Mouse (Mus musculus): ENCODE measurements around the gene Plcb4.
A peak's percentile ranks its signal among the peaks of the same experiment; 100 is the strongest.

Plcb4 gene

DNA sequence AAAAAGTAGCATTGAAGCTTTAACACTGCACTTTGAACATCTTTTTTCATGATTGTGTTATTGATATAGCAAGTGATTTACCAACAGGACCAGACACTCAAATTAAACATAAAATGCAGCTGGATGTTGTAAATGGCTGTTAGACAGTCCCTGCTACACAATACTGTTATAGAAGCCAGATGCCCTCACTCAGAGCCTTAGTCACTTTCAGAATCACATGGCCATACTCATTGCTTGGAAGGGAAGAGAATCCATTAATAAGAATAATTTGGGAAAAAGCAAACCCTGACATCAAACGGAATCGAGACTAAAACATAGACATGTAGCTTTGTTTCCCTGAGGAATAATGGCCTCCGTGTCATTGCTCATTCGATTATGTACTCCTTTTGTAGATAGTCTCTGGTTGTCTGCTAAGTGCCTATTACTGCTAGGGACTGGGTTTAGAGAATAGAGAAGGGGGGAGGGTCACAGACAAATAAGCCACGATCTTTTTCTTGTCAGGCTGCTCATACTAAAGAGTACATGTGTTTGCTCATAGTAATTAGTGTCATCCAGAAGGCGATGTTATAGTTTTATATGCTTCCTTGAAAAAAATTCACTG lies 197.2 kb downstream of the Plcb4 start:
- DNase-seq (ENCODE audit: low spot score): peak; percentile 84

DNA sequence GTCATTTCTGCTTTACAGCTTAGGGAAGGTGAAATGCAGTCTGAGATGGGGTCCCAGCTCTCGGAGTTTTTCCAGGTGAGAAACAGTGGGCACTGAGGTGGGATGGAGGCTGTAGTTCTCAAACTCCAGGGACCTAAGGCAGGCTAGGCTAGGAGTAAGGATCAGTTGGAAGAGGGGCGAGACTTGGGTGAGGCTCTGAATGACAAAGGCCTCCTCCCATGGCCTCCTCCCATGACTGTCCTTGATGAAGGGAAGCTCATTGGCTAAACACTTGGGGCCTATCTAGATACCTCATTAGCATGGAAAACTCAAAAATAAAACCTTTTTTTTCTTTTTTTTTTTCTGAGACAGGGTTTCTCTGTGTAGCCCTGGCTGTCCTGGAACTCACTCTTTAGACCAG lies 198.0 kb downstream of the Plcb4 start:
- no peak for DNase-seq (ENCODE audit: low spot score)

DNA sequence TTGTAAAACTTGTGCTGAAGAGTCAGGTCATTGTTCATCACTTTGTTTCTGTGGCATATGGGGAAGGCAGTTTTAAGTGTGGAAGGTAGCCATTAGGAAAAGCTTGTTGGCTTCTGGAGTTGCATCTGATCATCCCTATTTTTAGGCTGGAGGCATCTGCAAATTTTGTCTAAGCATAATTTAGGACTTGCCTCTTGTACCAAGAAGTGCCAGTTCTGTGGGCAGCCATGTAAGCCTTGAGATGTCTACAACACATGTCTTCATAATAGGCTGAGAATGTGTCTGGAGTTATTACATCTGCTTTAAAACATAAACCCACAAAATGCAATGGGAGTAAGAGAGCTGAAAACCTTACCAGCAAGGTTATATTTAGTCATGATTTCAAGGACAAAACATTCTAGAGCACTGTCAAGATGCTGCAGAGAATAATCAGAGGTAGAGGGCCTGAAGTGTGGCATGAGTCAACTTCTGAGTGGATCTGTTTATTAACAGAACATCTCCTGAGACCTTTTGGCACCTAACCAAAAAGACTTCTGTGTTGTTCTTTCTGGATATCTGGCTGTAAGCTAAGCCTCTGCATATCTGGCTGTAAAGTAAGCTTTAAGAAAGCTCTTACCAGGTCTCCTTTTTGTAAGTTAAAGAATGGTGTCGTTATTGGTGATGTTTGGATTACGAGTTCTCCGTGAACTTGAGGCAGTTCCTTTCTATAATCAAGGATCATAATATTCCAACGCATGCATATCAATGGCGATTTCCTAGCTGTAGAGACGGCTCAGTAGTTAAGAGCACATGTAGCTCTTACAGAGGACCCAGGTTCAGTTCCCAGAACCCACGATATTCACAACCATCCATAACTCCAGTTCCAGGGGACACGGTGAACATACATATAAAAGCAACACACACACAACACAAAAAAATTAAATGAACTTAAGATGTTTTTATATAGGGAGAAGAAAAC lies 203.0 kb downstream of the Plcb4 start:
- peak; percentile 88 for DNase-seq (ENCODE audit: low spot score)

DNA sequence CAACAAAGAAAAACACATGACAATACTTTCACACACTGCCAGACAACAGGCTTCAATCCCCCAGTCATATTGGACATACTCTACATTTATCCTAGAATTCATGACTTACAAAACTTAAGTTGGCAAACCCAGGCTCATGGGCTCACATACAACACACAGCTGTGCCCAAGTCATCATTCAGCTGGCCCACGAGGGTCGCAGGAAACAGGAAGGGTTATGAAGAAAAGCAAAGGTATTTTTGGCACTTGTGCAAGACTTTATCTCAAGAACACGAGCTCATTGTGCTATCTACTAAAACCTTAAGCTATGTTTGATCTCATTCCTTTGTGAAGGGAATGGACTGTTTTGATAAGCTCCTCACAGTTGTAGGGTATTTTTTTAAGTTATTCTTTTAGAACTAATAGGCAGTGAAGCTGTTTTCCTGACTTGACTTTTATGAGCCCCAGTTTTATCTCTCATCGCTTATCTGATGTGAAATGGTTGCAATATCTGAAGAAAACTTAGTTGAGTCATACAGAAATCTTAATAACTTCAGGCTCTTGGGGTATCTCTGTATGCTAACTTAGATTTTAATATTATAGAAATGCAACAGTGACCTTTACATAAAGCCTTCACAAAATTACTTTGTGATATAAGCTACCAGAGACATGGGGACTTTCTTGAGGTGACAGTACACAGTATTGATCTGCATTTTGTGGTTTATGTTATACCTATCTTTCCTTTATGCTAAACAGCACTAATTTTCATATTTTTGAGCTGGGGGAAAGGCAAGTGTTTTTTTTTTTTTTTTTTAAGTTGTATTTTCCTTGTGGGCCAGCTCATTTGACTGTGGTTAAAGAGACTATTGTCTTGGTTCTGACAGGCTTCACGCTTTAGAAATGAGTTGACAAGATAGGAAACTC lies 203.9 kb downstream of the Plcb4 start:
- no peak for DNase-seq (ENCODE audit: low spot score)

DNA sequence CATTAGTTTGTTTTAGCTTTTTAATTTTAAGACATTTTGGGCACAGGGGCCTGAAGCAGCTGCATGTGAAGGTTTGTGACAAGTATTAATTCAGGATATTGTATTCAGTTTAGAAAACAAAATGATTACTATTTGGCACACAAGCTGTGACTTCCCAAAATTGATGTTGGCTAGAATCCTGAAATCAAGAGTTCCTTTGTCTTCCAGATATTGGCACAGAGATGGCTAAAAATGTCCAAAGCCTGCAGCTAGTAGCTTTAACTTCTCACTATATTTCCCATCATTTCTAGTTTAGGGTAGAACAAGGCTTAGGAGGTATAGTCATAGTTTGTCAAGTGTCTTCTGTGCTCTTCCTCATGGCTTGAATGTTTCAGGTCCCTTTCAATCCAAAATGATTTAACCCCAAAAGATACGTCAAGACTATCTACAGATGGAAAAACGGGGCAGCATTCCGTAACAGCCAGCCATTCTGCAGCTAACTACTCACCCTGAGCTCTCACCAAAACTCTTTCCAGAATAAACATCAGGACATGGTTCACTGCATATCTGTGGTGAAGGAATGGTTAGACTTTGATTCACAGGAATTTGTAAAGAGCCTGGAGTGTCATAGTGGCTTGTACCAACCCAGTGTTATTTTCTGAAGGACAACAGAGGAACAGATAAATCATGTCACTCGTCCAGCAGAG lies 204.7 kb downstream of the Plcb4 start:
- no peak for DNase-seq (ENCODE audit: low spot score)

DNA sequence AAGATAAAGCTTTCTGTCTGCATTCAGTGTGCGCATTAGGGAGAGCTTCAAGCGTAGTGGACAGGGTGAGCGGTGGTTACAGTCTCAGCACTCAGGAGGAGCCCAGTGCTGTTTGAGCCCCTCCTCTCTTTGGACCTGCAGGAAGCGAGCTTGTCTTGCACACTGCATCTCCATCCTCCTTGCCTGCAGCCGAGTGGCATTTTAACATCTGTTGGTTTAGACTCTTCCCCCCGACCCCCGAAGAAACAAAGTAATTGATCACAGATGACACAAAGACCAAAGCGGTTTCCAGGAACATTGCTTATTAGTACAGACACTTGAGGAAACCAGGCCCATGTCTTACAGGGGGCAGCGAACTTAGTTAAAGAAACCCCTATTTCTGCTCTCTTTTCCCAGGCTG lies 207.6 kb downstream of the Plcb4 start:
- no peak for DNase-seq (ENCODE audit: low spot score)

DNA sequence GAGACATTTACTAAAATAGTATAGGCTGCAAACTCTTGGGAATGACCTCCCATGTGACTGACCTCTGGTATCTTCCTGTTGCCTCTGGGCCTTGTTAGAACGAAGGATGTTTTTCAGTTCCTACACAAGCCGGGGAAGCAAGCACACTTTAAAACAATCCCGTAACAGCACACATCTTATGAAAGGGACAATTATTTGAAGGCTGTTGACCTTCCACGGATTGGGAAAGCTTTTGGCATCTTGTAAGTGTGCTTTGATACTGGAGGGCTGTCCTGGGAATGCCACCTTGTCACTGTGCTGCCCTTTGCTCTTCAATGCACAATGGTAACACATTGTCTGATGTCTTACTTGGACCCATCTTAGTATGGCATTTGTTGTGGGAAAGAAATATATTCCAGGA lies 208.0 kb downstream of the Plcb4 start:
- DNase-seq (ENCODE audit: low spot score): no peak

DNA sequence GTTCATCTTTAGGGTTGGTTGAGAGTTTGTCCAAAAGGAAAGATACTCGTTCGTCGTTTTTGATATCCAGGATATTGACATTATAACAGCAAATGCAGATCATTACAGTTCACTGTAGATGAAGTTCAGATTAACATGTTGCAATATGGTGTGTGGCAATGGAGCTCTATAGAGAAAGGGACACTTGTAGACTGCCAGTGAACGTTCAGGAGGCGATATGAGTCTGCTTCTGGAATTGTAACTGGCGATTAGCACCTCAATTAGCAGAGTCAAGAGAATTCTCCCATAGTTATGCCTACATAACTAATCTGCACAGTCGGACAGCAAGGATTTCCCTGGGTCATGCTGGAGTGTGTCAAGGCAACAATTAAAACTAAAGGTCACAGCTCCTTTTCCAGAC lies 210.8 kb downstream of the Plcb4 start:
- DNase-seq (ENCODE audit: low spot score): no peak

DNA sequence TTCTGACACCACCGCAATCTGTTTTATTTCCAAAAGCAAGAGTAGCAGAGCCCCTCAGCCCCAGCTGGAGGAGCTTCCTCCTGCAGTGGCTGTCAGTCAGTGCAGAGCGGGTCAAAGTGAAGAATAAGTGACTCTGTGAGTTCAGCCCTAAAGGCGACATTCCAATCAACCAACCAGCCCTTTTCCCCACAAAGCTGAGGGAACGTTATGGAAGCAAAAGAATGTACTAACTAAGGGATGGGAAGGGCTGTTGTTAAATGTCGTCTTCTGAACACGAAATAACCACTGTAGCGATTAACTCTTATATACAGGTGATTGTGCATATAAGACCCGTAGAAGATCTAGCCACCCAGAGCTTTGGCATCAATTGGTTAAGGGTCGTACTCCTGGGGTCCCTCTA lies 214.3 kb downstream of the Plcb4 start:
- no peak for DNase-seq (ENCODE audit: low spot score)

DNA sequence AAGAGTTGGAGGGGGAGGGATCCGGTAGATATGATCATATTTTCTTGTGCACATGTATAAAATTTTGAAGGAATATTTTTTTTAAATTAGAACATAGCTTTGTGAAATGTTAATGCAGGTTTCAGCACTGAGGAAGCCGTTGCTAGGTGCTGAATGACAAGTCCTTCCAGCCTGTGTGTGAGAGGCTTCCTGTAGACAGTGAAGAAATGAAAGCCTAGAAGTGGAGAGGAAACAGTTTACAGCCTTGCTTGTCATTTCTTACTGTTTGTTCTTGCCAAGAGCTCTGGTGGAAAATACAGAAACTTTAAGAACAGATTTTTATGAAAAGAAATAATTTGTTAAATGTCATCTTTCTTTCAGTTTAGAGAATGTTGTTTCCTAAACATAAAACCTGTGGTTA lies 214.9 kb downstream of the Plcb4 start:
- no peak for DNase-seq (ENCODE audit: low spot score)

DNA sequence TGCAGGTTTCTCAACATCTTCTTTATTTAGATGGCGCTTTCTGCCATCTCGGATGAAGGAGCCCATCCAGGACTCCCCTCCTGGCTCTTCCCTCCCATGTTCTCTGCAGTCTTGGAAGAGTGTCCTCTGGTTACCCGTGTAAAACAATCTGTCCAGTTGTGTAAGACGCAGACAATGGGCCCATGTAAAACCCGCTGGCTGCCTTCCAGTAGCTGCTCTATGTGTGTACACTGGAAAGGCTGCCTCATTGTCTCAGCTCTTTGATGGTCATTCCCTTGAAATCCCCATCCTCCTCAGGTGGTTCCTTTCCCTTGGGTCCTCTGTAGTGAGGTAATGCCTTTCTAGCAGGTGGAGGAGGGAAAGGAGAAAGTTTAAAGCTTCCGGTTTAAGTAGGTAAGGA lies 216.7 kb downstream of the Plcb4 start:
- DNase-seq (ENCODE audit: low spot score): no peak

DNA sequence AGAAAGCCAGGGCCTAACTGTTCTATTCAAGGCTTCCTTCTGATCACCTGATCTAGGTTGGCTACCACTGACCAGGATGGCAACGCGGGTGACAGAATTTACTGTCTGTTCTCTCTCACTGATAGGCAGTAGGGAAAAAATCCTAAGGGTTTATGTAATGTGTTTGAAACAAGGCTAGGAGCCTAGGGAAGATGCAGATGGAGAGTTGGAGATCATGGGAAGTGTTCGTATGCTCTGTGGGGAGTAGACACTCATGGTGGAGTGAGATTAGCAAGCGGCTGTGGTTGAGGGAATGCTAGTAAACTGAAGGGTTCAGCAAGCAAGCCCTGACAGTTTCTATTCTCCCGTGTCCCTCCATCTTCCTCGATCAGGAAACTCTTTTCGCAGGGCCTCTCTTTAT lies 220.5 kb downstream of the Plcb4 start:
- DNase-seq (ENCODE audit: low spot score): no peak

DNA sequence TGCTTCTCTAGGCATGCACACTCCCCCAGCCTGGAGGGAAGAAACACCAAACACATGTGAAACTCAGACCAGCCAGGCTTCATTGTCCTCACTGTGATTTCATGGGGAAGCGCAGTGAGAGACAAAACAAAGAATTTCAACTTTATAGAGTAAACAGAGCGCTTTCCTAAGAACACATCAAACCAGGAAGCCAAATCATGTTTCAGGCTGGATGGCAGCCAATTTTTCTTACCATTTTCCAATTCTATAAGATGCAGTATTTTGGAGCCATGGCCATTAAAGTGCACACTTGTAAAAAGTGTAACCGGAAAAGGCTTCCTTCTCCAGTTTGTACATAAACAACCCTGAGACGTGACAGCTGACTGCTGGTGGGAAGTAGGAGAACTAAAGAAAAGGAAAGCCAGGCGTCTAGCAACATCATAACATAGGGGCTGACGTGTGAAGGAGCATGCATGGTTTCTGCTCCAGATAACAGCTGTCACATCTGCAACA lies 221.5 kb downstream of the Plcb4 start:
- no peak for DNase-seq (ENCODE audit: low spot score)

DNA sequence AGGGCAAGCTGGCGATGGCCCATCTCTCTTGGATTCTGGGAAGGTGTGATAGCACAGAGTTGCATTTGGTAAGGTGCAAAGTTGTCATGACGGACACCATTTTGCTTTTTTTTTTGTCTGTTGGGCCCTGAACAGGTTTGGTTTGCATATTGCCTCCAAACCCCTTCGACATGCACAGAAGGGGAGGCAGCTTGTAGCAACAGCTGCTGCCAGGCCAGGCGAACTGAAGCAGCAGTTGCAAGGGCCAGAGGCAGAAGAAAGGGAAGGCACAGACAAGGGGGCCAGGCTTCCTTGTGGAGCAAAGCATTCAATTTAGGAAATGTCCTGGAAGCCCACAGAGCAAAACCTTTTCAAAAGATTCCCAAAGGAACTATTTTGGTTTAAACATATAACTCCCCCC lies 224.5 kb downstream of the Plcb4 start:
- DNase-seq (ENCODE audit: low spot score): no peak

DNA sequence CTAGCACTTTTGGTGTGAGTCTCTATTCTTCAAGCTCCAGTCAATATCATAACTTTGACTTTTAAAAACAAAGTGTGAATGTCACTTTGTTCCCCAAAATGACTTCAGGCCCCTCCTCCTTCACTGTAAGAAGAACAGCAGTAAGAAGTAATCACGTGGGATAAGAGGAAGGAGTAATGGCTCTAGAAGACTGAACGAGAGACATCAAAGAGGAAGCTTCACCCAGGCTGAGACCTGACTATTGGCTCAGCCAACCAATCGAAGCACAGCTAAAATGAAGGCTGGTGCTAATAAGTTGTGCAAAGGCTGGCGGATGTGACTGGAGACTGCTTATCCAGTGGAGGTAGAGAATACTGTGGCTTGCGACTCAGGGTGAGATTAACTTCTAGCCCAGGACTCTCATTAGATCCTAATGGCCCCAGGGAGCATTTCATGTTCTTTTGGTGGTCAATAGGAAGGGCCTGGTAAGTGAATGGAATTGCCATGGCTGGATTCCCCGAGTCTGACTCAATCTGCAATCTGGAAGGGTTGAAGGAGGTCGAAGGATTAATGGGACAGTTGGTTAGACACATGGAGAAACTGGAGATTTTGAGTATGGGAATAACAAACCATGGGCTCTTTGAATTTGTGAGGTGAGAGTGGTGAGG lies 225.8 kb downstream of the Plcb4 start:
- DNase-seq (ENCODE audit: low spot score): no peak

DNA sequence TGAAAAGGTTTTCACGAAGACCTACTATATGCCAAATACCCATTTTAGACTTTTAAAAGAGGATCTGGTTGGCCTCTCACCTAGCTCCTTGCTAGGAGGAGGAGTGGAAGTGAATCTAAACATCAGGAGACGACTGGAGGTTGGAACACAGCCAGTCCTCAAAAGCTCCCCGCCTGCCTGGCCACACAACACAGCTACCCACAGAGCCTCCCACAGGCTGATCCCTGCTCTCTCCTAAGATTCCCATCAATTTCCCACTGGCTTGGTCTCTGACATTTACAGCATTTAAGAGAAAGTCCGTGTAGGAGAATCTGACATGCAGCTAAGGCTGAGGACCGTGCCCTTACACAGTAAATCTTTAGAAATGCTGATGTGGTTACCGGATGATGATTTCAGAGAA lies 226.8 kb downstream of the Plcb4 start:
- no peak for DNase-seq (ENCODE audit: low spot score)

DNA sequence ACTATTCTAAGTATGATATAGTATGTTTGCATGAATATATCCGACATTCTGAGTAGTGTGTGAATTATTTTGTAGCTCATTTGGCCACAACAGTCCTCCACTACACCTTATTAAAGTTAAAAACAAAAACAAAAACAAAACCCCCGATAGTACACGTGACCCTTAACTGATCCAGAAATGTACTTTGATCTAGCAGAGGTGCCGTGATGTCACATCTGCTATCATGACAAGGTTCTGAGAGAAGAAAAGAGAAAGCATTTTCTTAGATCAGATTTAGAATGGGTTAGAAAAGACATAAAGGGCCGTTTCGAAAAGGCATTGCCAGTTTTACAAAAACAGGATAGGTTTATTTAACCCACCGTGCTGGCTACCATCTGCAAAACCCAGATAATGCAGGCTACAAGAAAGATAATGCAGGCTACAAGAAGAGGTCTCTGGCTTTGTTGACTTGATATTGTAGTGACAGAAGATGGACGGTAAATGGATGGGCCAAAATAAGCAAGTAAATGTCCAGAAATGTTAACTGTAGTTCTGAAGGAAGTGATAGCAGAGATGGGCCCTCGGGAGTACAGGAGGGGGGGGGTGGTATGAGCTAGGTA lies 227.4 kb downstream of the Plcb4 start:
- DNase-seq (ENCODE audit: low spot score): no peak

DNA sequence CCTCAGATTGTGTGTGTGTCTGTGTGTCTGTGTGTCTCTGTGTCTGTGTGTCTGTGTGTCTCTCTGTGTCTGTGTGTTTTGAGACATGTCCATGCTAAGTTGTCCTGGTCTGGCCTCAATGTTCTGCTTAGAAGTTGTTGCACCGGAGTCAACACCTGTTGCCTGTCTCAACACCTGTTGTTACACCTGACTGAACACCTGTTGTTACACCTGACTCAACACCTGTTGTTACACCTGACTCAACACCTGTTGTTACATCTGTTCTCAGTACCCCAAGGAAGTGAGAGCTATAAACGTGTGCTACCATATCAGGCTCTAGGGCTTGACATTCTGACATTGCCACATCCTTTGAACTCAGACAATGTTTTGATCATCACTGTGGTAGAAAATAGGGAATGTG lies 229.0 kb downstream of the Plcb4 start:
- no peak for DNase-seq (ENCODE audit: low spot score)

DNA sequence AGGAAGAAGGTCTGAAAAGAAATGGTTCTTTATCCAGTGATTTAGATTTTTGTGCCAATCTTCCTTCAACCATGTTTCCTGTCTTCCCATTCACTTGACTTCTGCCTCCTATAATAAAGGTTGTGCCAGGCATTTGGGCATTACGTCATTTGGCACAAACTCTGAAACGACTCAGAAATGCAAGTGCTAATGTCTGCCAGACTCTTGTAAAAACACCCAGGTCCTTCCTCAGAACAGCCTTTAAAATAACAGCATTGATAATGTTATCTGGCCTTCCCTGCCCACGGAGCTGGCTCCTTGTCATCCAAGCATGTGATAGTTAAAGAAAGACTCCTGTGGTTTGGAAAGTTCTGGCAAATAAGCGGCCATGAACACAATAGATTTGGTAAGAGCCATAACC lies 229.4 kb downstream of the Plcb4 start:
- DNase-seq (ENCODE audit: low spot score): peak; percentile 24

DNA sequence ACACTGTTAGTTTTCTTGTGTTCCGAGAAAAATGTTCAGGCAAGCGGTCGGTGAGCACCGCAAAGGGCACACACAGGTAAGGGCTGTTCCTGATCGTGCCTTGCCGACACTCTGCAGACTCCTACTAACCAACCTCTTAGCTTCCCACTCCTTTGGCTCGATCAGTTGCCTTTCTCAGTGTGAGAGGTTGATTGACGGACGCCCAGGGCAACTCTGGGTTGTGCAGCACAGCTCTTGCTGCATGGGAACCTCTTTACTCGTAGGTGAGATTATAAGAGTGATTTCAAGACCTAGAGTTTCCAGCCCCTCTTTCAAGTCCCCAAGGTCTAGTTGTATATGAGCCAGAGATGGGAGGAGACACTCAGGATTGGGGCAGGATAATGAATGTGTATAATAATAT lies 230.0 kb downstream of the Plcb4 start:
- no peak for DNase-seq (ENCODE audit: low spot score)

DNA sequence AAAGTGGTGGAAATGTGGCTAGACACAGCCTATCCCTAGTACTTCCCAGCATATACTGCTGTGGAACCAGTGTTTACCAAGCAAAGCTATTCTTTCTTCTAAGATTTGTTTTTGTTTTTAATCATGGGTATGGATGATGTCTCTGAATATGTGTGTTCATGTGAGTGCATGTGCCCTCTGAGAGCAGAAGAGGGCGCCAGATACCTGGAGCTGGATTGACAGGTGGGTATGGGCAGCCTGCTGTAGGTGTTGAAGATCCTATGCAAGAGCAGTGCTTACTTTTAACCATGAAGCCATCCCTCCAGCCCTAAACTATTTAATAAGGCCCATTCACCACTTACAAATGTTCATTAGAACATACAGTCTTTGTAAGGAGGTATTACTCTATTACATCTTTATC lies 231.3 kb downstream of the Plcb4 start:
- DNase-seq (ENCODE audit: low spot score): no peak

Measured in MN1 (cell line).